Mouse (Mus musculus) embryonic facial prominence, embryonic 11.5 days (tissue): ENCODE data around the gene Tamm41. TPM values are rescaled to one million over a fixed set of nuclear protein-coding genes. Genes with fewer than 3 reads are reported as not detected.

ENCODE experiments used
- ATAC-seq: fragments of 200-750 bp; cut with Nextera tagmentation; replicated peaks from 2 replicates; pipeline ENCODE4 v1.8.0; 2017; ENCODE audit warnings: low read depth; ENCODE audit not compliant: insufficient number of reproducible peaks, low FRiP score, low TSS enrichment
- DNase-seq: peaks from one replicate; pipeline ENCODE4 v3.0.0-alpha.2; 2015; ENCODE audit warnings: low spot score
- H3K27ac ChIP-seq: fragments of 300-500 bp; sonication (generic); replicated peaks from 2 replicates; pipeline ENCODE4 v1.5.1; 2014; ENCODE audit warnings: mild to moderate bottlenecking, low read depth, low read length, control low read depth
- H3K27me3 ChIP-seq: fragments of 300-500 bp; sonication (generic); 2 replicates; pipeline ENCODE4 v1.6.1; 2014; ENCODE audit warnings: mild to moderate bottlenecking, low read length, moderate library complexity, mixed read lengths; ENCODE audit not compliant: control insufficient read depth, insufficient read depth
- H3K36me3 ChIP-seq: fragments of 300-500 bp; sonication (generic); replicated peaks from 2 replicates; pipeline ENCODE4 v1.6.1; 2014; ENCODE audit warnings: low read depth, mild to moderate bottlenecking, low read length, moderate library complexity, mixed read lengths; ENCODE audit not compliant: control insufficient read depth, insufficient read depth
- H3K4me1 ChIP-seq: fragments of 300-500 bp; sonication (generic); 2 replicates; pipeline ENCODE4 v1.6.1; 2014; ENCODE audit warnings: low read length, mixed read lengths; ENCODE audit not compliant: control insufficient read depth, insufficient read depth
- H3K4me2 ChIP-seq: fragments of 300-500 bp; sonication (generic); 2 replicates; pipeline ENCODE4 v1.6.1; 2014; ENCODE audit warnings: low read depth, mild to moderate bottlenecking, control low read depth, low read length, moderate library complexity
- H3K4me3 ChIP-seq: fragments of 300-500 bp; sonication (generic); 2 replicates; pipeline ENCODE4 v1.5.1; 2014; ENCODE audit warnings: low read depth, low read length, control low read depth
- H3K9ac ChIP-seq: fragments of 300-500 bp; sonication (generic); replicated peaks from 2 replicates; pipeline ENCODE4 v1.6.1; 2014; ENCODE audit warnings: mild to moderate bottlenecking, control low read depth, low read length
- H3K9me3 ChIP-seq: fragments of 300-500 bp; sonication (generic); replicated peaks from 2 replicates; pipeline ENCODE4 v1.6.1; 2016; ENCODE audit warnings: mild to moderate bottlenecking, low read length, inconsistent platforms, mixed read lengths; ENCODE audit not compliant: control insufficient read depth
- WGBS: fragments of 180-500 bp; shearing (Covaris S2); extraction: QIAGEN DNeasy Blood & Tissue Kit; methylation state at CpG from one replicate; pipeline ENCODE4 v1.1.7; 2014; 5-methylcytosine and 5-hydroxymethylcytosine counted together
- polyA plus RNA-seq: library from polyadenylated mRNA; unstranded; fragments of >200 nt; fragmentation: Nextera tagmentation; extraction: Ambion mirVana; gene quantifications from 2 replicates; pipeline ENCODE4 v1.2.1, GENCODE M21; 2014

Gene Tamm41
- 81.7 TPM in 2 replicates for polyA plus RNA-seq

DNA sequence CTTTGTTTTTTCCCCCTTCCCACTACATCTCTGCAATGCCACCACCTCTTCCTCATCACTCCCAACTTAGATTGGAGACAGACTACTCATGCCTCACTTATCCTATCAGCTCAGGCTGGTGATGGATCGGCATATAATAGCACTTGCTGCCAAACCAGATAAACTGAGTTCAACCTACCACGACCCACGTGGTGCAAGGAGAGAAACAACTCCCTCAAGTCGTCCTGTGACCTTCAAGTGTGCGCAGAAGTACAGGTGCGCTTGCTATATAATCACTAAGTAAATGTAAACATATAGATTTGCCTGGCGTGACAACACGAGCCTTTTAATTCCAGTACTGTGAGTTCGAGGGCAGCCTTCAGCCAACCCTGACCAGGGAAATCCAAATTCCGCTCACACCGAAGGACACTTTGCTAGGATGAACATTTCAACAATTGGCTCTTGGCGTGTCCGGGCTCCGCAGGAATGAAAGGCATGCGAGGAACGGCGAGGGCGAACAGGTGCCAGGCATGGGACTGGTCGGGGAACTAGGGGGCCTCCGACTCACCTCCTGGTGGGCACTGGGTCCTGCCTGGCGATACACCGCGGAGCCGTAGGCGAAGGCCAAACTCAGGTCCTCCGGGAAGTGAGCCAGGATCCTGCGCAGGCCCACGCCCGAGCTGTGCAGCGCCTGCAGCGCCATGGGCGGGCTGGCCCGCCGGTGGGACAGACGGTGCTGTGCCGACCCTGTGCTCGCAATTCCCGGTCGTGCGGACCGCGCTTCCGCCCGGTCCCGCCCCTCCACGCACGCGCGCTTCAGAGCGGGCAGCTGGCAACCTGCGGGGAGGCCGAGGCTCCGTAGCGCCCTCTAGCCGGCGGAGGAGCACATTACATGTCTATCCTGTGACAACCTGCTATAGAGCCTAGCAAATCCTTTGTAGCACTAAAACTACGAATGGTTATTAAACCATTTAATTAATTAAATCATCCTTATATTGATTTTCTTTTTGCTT lies at the start of gene Tamm41:
TSS of gene Tamm41 (minus strand) at position 774 of the 992 bp plus-strand sequence.
- Histone ChIP-seq H3K27me3 (no peaks in the 10 kb centered on the region), H3K4me1 (no peaks in the 10 kb centered on the region), H3K36me3 (no peaks in the 10 kb centered on the region; the same call in 1 of the 2 replicates), H3K4me2 (peak within 1 kb of the TSS; percentile 73), H3K27ac (no peak within 1 kb of the TSS), H3K4me3 (peak within 1 kb of the TSS; percentile 85), H3K9ac (peak within 1 kb of the TSS; percentile 85), H3K9me3 (no peaks in the 10 kb centered on the region)
- ATAC-seq (peak; percentile 89), DNase-seq (peak; percentile 90)
- 2% methylated on average over 55 of the region's 57 CpGs for WGBS

DNA sequence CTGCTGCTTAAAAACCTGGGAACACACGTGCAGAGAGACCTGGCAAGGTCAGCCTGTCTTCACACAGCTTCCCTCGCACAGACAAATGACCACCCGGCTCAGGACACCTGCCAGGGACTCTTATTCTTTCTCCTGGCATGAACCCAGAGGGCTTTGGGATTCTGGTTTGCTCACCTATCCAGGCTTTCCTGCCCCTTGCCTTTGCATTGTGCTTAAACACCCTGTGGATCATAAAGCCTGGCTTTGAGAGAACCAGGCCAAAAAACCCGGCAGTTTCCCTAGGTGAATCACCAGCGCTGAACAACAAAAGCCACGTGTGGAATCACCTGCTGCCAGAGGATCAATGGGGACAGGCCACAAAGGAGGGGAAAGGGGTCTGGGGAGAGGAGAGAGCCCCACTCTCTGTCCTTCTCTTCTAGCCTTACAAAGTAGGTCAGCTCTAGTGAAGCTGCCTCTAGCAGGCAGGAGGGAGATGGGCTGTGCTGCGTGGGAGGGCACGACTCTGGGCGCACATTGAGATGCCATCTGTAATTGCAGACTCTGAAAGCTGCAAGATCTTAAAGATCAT lies 47.7 kb upstream of the Tamm41 start:
- no peaks in the 10 kb centered on the region for H3K27me3 ChIP-seq
- H3K4me1 ChIP-seq = no peaks in the 10 kb centered on the region
- WGBS = 48% methylated on average over 9 of the region's 9 CpGs
- DNase-seq (no peak), ATAC-seq (no peak)
- H3K4me2 ChIP-seq = no peak overlapping the region
- H3K36me3 ChIP-seq = no peaks in the 10 kb centered on the region
- no peaks in the 10 kb centered on the region for H3K9me3 ChIP-seq
- no peak overlapping the region for H3K4me3 ChIP-seq
- no peak overlapping the region for H3K27ac ChIP-seq
- H3K9ac ChIP-seq = no peak overlapping the region

DNA sequence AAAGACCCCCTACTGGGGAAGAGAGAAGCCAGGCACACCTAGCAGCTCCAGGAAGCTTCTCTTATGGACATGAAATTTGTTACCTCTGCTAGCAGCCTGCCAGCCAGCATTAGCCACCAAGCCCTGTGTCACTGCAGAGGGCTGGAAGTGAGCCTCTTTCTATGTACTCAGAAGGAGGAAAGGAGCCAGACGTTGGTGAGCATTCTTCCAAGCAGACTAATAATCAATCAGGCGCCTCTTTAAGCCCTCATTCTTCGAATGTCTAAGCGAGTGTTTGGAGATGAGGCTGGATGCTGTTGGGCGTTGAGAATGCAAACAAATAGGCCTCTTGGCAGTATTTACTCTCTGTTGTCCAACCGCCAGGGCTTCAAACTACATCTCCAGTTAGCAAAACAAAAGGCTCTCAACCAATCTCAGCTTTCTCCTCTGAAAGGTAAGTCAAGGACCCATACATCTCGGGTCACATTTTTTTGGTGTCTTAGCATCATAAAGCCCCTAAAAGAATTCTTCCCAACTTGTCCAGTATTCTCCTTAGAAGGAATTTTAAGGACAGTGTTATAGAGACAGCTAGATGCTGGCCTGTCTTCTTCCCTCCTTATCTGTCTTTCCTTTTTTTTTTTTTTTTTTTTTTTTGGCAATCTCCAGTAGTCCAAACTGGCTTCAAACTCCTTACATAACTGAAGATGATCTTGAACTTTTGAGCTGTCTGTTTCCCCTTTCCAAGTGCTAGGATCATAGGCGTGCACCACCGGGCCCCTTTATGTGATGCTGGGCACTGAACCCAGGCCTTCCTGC lies 39.3 kb upstream of the Tamm41 start:
- Histone ChIP-seq H3K4me3 (no peak overlapping the region), H3K36me3 (no peaks in the 10 kb centered on the region), H3K27me3 (no peaks in the 10 kb centered on the region), H3K9ac (no peak overlapping the region), H3K27ac (no peak overlapping the region), H3K9me3 (no peaks in the 10 kb centered on the region), H3K4me1 (no peaks in the 10 kb centered on the region), H3K4me2 (no peak overlapping the region)
- DNase-seq (no peak), ATAC-seq (no peak)
- WGBS = 50% methylated on average over 9 of the region's 9 CpGs

DNA sequence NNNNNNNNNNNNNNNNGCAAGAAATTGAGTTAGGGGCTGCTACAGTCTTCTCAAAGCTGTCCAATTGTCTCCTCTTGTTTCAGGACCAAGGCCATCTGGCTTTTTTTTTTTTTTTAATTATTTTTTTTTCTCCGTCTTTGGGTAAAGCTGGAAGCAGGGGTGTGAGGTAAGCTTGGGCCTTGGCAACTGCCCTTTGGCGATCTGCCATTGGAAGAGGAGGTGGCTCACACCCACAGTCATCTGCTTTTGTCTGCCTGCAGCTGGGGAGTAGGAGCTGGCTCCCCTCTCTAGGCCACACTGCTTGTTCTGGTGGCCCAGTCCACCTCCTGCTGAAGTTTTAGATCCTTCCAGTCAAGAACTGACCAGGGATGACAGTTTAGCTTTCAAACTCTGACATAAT lies 34.3 kb upstream of the Tamm41 start:
- no peaks in the 10 kb centered on the region for H3K36me3 ChIP-seq
- H3K4me1 ChIP-seq = no peaks in the 10 kb centered on the region
- DNase-seq (no peak), ATAC-seq (no peak)
- no peak overlapping the region for H3K9ac ChIP-seq
- H3K27ac ChIP-seq = no peak overlapping the region
- 75% methylated on average over 2 of the region's 2 CpGs for WGBS
- no peaks in the 10 kb centered on the region for H3K9me3 ChIP-seq
- H3K4me2 ChIP-seq = no peak overlapping the region
- no peak overlapping the region for H3K4me3 ChIP-seq
- no peaks in the 10 kb centered on the region for H3K27me3 ChIP-seq

DNA sequence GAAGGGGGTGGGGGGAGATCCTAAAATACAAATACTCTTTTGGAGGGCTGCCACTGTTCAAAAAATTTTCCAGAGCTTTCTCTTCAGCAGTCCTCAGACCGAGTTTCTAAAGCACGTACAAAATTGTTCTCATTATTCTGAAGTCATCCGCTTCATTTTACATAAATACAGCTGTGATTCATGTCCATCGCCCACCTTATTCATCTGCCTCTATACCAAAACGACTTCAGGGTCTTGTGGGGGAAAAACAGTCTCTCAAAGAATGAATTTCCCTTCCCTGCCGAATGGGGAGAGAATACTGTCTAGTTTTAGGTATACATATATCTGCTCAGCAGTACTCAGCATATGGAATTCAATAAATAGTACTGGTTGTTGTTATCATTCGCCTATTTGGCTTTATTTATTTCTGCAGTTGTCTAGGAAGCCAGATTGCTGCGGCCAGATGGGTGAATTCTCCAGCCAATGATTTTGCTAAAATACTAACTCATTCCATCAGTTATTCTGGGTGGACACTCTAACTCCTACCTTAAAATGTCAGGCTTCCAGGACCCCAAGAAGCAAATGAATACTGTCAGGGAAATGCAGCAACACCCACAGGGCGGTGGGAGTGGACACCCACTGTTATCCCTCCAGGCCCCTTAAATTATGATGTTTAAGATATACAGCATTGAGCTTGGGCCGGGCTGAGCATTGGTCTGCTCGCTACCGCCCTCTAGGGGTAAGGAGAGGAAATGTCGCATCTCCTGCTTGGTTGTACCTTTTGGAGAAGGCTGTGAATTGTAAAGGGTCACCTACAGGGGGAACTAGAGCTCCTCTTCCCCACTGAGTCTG lies 27.9 kb upstream of the Tamm41 start:
- Histone ChIP-seq H3K4me2 (no peak overlapping the region), H3K4me3 (no peak overlapping the region), H3K36me3 (no peaks in the 10 kb centered on the region), H3K9ac (no peak overlapping the region), H3K9me3 (no peaks in the 10 kb centered on the region), H3K27ac (no peak overlapping the region), H3K4me1 (no peaks in the 10 kb centered on the region), H3K27me3 (no peaks in the 10 kb centered on the region)
- ATAC-seq = no peak
- peak; percentile 62 for DNase-seq
- 45% methylated on average over 13 of the region's 13 CpGs for WGBS

DNA sequence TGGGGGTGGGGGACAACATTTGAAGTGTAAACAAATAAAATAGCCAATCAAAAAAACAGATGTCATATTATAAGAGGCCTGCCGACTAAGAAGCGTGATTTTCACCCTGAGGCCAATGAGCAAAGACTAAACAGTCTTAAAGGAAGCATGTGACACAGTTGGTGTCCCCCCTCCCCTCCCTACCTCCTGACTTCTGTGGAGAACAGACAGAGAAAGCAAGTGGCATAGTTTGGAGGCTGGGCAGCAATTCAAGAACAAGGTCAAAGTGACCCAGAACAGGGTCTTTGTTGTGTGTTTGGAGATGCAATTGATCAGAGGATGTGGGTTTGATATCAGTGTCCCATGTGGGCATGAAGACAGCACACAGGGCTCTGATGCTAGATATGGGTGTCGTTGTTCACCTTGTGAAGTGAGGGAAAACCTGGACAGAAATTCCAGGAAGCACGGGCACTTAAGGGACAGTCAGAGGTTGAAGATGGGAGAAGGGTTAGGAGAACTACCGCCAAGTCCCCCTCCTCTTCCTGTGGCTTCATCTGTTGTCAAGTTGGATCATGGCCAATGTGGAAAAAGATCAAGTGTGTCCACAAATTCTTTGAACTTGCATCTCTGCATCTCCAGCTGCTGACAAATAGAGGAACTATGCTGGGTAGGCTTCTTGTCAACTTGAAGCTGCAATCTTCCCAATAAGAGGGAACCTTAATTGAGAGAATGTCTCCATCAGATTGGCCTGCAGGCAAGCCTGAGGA lies 25.1 kb upstream of the Tamm41 start:
- Histone ChIP-seq H3K4me1 (no peaks in the 10 kb centered on the region), H3K27ac (no peak overlapping the region), H3K27me3 (no peaks in the 10 kb centered on the region), H3K36me3 (no peaks in the 10 kb centered on the region), H3K9me3 (no peaks in the 10 kb centered on the region), H3K4me3 (no peak overlapping the region), H3K9ac (no peak overlapping the region), H3K4me2 (no peak overlapping the region)
- no peak for DNase-seq
- no peak for ATAC-seq
- 69% methylated on average over 5 of the region's 5 CpGs for WGBS

DNA sequence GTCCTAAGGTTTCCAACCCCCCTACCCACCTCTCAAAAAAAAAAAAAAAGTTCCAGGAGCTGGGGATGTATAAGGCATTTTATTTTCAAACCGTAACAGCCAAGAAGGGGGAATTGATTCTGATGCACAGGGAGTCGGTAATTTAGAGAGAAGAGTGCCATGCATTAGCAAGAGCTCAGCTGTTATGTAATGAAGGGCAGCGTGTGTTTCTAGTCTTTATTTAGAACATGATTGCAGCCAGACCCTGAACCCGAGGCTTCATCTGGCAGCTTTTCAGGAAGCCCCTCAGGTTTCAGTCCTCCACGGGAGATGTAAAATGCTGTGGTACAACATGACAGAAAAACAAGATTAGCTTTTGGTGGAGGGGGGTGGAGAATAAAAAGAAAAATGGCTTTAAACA lies 21.6 kb upstream of the Tamm41 start:
- Histone ChIP-seq H3K36me3 (no peaks in the 10 kb centered on the region), H3K4me2 (no peak overlapping the region), H3K27ac (no peak overlapping the region), H3K4me3 (no peak overlapping the region), H3K27me3 (no peaks in the 10 kb centered on the region), H3K9ac (no peak overlapping the region), H3K4me1 (no peaks in the 10 kb centered on the region), H3K9me3 (no peaks in the 10 kb centered on the region)
- ATAC-seq (no peak), DNase-seq (peak; percentile 39)
- 33% methylated on average over 5 of the region's 5 CpGs for WGBS
